Mouse (Mus musculus) thymus, adult 18-20 months (tissue): ENCODE data around the gene Txndc9.

Experiments used
- DNase-seq, 2 experiments: peaks; one replicate each; pipeline ENCODE4 v3.0.0; 2022; ENCODE audit warnings: mixed read lengths in 2 of 2

Gene Txndc9

GRCm38 (mm10) chr1:37968746-37969145, 28.9 kb downstream of the Txndc9 start:
- no peak for DNase-seq

DNA sequence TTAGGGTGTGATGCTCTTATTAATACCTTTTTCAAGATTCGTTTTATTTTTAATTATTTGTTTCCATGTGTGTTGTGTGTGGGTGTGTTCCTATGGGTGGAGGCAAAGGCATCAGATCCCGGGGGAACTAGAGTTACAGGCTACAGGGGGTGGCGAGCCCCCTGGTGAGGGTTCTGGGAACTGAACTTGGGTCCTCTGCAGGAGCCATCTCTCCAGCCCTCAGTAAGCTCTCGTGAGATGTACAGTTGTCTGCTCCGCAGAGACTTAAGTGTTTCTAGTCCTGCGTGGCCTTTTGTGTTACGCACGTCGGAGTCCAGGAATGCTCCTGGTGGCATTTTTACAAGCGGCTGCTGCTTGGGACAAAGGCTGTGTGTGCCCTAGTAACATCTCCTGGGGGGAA, 32.1 kb downstream of the Txndc9 start:
- DNase-seq = no peak

DNA sequence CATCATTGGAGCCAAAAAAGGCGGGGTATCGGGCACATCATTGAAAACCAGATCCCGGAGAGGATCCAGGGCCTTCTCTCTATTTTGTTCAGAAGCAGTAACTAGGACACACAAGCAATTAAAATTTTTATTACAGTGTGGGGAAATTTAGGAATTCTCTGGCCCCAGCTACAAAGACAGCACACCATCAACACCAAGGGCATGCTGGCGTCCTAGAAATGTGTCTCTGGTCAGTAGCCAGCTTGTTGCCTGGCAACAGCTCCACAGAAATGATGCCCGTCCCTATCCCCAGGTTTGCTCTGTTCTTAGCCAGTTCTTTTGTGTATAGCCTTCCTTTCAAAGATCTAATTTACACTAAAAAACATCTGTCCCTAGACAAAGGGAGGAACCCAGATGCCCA, 38.2 kb downstream of the Txndc9 start:
- no peak for DNase-seq

- DNase-seq = no peak
Observed at GRCm38 (mm10) chr1:37958516-37958915, 39.2 kb downstream of the Txndc9 start.

- DNase-seq = no peak
Observed at GRCm38 (mm10) chr1:37957659-37958058, 40.0 kb downstream of the Txndc9 start, which contains the start of gene Lyg1. Gene Lyg1 (minus strand): TSS chr1:37957759.

- no peak for DNase-seq
Observed at GRCm38 (mm10) chr1:37956690-37957431, 40.8 kb downstream of the Txndc9 start.

DNA sequence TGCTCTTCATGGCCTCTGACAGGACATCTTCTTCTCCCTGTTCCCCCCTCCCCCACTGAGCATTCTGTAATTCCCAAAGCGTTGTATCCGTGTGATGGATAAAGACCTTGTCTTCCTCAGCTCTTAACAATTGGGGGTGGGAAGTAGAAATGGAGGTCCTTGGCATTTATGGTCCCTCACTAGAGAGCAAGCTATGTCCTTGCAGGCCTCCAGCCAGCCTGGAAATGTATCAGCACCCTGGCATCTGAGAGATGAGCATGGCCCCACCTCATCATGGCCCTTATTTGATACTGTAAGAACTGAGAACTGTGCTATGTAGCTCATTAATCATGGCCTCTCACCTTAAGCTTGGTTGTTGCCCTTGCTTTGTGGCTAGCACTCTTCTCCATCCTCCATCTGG, 42.4 kb downstream of the Txndc9 start:
- no peak for DNase-seq

DNA sequence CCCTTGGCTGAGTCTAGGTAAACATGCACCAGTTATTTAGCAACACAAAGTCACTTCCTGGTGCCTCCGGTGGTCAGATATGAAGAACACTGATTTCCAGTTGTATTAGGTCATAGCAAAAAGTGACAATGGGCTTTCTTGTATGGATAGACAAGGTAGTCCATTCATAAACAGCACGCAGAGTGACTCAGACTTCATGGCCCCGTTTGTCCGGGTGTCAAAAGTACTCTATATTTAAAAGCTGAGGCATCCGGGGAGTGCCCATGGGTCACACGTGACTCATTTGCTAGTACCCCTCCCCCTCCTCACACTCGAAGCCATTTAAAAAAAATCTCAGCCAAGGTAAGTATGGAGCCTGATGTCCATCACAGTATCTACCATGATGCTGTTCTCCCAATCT, 42.9 kb downstream of the Txndc9 start:
- no peak for DNase-seq

GRCm38 (mm10) chr1:37948906-37949305, 48.8 kb downstream of the Txndc9 start:
- no peak for DNase-seq
